Mouse (Mus musculus) erythroblast, embryonic 14.5 days (primary cell): ENCODE results near the gene Rbfox2.
"Not testable (repeated sequence)": the region's sequence is repeated elsewhere in the genome, so short reads cannot be mapped to it uniquely, and the experiment has no call there.

Experiments
- GATA1 ChIP-seq: IDR thresholded peaks from 2 replicates; pipeline ENCODE4 v1.6.1; 2012; ENCODE audit warnings: low read length, inconsistent platforms, mixed read lengths
- TAL1 ChIP-seq: IDR thresholded peaks from 3 replicates; pipeline ENCODE4 v1.6.1; 2012; ENCODE audit warnings: low read length, inconsistent platforms, mixed read lengths

- not testable (repeated sequence) for TF ChIP-seq TAL1, GATA1
Observed at GRCm38 (mm10) chr15:77269496-77269895, 37.3 kb downstream of the Rbfox2 start.
